Mouse (Mus musculus): ENCODE measurements around the gene Tmem253. TPM values are rescaled to one million over a fixed set of nuclear protein-coding genes. Genes with fewer than 3 reads are reported as not detected.

Tmem253 gene
- polyA plus RNA-seq, 1 experiment from 2014 or later, result 0.44 TPM

DNA sequence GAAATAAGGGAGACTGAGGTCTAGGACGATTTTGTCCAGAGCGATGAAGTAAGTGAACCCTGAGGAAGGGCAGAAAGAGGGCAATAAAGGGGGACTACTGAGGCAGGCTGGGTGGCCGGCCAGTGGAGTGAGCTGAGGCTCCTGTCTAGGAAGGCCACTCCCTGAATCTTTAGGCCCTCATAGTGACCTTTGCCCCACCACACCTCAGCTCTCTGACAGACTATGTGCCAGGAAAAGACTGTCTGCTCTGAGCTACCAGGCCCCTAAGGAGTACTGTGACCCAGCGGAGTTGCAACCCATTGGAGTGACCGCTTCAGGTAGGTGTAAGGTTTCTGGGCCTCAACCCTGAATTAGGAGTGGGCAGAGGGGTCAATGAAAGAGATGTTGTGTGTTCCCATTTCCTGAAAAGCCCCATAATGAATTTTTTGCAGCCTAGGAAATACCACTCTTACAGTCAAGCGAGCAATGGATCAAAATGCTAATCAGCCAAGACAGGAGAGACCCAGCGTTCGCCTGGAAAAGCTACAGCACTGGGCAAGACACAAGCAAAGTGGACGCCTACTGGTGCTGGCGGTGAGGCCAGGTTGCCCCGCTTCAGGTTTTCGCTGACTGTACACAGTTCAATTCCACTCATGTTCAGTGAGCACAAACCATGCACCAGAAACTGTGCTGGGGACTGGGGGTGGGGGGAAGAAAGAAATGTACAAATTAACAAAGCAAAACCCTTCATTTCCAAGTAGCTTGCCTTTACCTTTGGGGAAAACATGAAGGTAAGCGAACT lies 1.4 kb downstream of the Tmem253 start:
- Histone ChIP-seq H3K36me3 (no peaks in the 10 kb centered on the region), H3K9ac (0 out of 2 replicates have a peak overlapping the region, but pooled peaks have one; percentile 21), H3K27ac (0 out of 2 replicates have a peak overlapping the region, but pooled peaks have one; percentile 92), H3K4me3 (0 out of 2 replicates have a peak overlapping the region, but pooled peaks have one; percentile 2), H3K27me3 (no peaks in the 10 kb centered on the region), H3K4me1 (peaks cover 49% of the 10 kb centered on the region), H3K4me2 (no peak overlapping the region), H3K9me3 (no peaks in the 10 kb centered on the region)
- 79% methylated on average over 13 of the region's 13 CpGs for WGBS
- no peak for ATAC-seq (ENCODE audit: insufficient number of reproducible peaks, insufficient read depth, low FRiP score, low TSS enrichment, low read depth)

- Histone ChIP-seq H3K27me3 (no peaks in the 10 kb centered on the region), H3K9me3 (no peaks in the 10 kb centered on the region), H3K9ac (no peak overlapping the region), H3K4me1 (peaks cover 46% of the 10 kb centered on the region), H3K36me3 (no peaks in the 10 kb centered on the region), H3K27ac (no peak overlapping the region), H3K4me2 (no peak overlapping the region), H3K4me3 (no peak overlapping the region)
- WGBS, result 89% methylated on average over 4 of the region's 4 CpGs
- no peak for ATAC-seq (ENCODE audit: insufficient number of reproducible peaks, insufficient read depth, low FRiP score, low TSS enrichment, low read depth)
These were observed 2.2 kb downstream of the Tmem253 start for GRCm38 (mm10) chr14:52017662-52018061.

DNA sequence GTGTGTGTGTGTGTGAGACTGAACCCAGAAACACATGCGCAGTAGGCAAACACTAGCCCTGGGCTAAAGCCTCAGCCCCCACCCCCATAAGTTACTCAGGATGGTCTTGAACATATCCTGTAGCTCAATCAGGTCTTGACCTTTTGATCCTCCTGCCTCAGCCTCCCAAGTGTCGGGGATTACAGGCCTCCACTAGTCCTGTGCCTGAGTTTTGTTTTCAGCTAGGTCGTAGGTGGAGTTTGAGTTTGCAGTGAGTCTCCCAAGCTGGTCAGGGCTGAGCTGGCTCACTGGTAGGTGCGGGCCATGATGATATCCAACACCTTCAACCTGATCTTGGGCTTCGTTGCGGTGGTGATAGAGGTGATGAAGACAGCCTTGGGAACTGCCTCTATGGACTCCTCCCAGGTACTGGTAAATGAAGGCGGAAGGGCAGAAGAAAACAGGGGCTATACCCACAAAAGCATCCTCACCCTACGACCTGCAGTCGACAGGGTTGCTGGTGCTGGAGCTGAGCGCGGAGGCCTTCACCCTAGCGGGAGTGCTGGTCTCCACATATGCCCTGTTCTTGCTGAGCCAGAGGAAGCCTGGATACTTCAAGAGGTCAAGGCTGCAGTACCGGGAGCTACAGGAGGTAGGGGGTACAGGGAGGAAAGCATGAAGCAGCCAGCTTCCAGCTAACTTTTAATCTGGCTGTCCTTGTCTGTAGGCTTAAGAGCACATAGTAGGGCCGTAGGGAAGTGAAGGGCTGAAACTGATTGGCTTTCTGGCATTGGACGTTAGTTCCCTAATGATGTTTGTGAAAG lies 3.0 kb downstream of the Tmem253 start:
- peaks cover 45% of the 10 kb centered on the region for H3K4me1 ChIP-seq
- H3K27me3 ChIP-seq, result no peaks in the 10 kb centered on the region
- H3K4me2 ChIP-seq, result peak overlapping the region; percentile 68
- H3K4me3 ChIP-seq, result peak overlapping the region; percentile 71
- H3K9ac ChIP-seq, result peak overlapping the region; percentile 97
- ATAC-seq (ENCODE audit: insufficient number of reproducible peaks, insufficient read depth, low FRiP score, low TSS enrichment, low read depth), result no peak
- H3K27ac ChIP-seq, result peak overlapping the region; percentile 99; the same call in 1 of the 2 replicates
- no peaks in the 10 kb centered on the region for H3K36me3 ChIP-seq
- H3K9me3 ChIP-seq, result no peaks in the 10 kb centered on the region
- WGBS, result 89% methylated on average over 15 of the region's 15 CpGs

- no peak for ATAC-seq (ENCODE audit: insufficient number of reproducible peaks, insufficient read depth, low FRiP score, low TSS enrichment, low read depth)
- H3K4me1 ChIP-seq, result peaks cover 46% of the 10 kb centered on the region
These were observed 3.7 kb downstream of the Tmem253 start for GRCm38 (mm10) chr14:52019051-52019589.

GRCm38 (mm10) chr14:52019590-52020340 lies 4.3 kb downstream of the Tmem253 start:
- WGBS, result under 1% methylated on average over 68 of the region's 74 CpGs
- H3K4me1 ChIP-seq, result peaks cover 46% of the 10 kb centered on the region

More at GRCm38 (mm10) chr14:52019051-52019589, 3.7 kb downstream of the Tmem253 start:
- Histone ChIP-seq H3K9me3 (no peaks in the 10 kb centered on the region), H3K9ac (peak overlapping the region; percentile 97), H3K36me3 (no peaks in the 10 kb centered on the region), H3K4me3 (peak overlapping the region; percentile 71), H3K27ac (peak overlapping the region; percentile 99), H3K4me2 (peak overlapping the region; percentile 68), H3K27me3 (no peaks in the 10 kb centered on the region)
- WGBS, result 33% methylated on average over 12 of the region's 12 CpGs

GRCm38 (mm10) chr14:52020486-52021137 lies 5.2 kb downstream of the Tmem253 start, which contains the start of gene Zfp219:
Gene Zfp219 (minus strand): TSS chr14:52020733.
- no peaks in the 10 kb centered on the region for H3K36me3 ChIP-seq
- peak within 1 kb of the TSS; percentile 68 for H3K4me2 ChIP-seq
- H3K4me1 ChIP-seq, result peaks cover 39% of the 10 kb centered on the region
- H3K9ac ChIP-seq, result peak within 1 kb of the TSS; percentile 97
- peak within 1 kb of the TSS; percentile 99 for H3K27ac ChIP-seq
- 7% methylated on average over 15 of the region's 15 CpGs for WGBS
- no peaks in the 10 kb centered on the region for H3K9me3 ChIP-seq
- peak within 1 kb of the TSS; percentile 71 for H3K4me3 ChIP-seq
- H3K27me3 ChIP-seq, result no peaks in the 10 kb centered on the region
- ATAC-seq (ENCODE audit: insufficient number of reproducible peaks, insufficient read depth, low FRiP score, low TSS enrichment, low read depth), result peak; percentile 38

More at GRCm38 (mm10) chr14:52019590-52020340, 4.3 kb downstream of the Tmem253 start:
- Histone ChIP-seq H3K9me3 (no peaks in the 10 kb centered on the region), H3K27ac (peak overlapping the region; percentile 99), H3K27me3 (no peaks in the 10 kb centered on the region), H3K4me3 (peak overlapping the region; percentile 71), H3K4me2 (peak overlapping the region; percentile 68), H3K36me3 (no peaks in the 10 kb centered on the region), H3K9ac (peak overlapping the region; percentile 97)
- ATAC-seq (ENCODE audit: insufficient number of reproducible peaks, insufficient read depth, low FRiP score, low TSS enrichment, low read depth), result peak; percentile 87

GRCm38 (mm10) chr14:52021138-52021529 lies 5.7 kb downstream of the Tmem253 start:
- H3K9me3 ChIP-seq, result no peaks in the 10 kb centered on the region
- H3K36me3 ChIP-seq, result no peaks in the 10 kb centered on the region
- peaks cover 34% of the 10 kb centered on the region for H3K4me1 ChIP-seq
- H3K27me3 ChIP-seq, result no peaks in the 10 kb centered on the region
- peak overlapping the region; percentile 71 for H3K4me3 ChIP-seq
- peak overlapping the region; percentile 99 for H3K27ac ChIP-seq
- ATAC-seq (ENCODE audit: insufficient number of reproducible peaks, insufficient read depth, low FRiP score, low TSS enrichment, low read depth), result no peak
- peak overlapping the region; percentile 68 for H3K4me2 ChIP-seq
- H3K9ac ChIP-seq, result no peak overlapping the region
- 77% methylated on average over 4 of the region's 4 CpGs for WGBS

DNA sequence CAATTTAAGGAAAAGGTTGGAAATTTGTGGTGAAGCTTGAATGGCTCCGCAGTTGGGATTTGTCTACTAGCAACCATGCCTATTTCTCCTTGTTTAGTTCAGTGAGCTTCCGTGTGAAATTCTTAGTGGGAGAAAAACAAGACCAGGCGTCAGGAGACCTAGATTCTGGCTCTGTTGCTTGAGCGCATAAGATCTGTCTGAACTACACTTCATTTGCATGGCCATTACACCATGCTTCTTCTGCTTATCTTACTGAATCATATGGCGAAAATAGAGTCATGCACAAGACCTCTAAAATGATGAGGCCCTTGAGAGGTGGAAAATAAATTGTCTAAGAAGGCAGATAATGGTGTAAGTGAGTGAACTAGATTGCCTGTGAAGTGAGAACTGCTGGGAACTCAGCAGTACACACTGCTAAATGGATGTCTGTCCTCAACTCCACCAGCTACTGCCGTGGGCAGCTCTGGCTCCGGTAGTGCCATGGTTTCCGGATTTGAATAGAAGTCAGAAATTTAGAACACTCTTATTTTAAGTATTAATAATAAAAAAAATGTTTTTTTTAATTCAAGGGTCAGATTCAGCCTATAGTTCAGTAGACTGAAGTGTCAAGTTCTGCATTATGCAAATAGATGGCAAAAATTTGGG lies 6.2 kb downstream of the Tmem253 start:
- no peak for ATAC-seq (ENCODE audit: insufficient number of reproducible peaks, insufficient read depth, low FRiP score, low TSS enrichment, low read depth)
- no peaks in the 10 kb centered on the region for H3K27me3 ChIP-seq
- H3K4me1 ChIP-seq, result peaks cover 31% of the 10 kb centered on the region
- H3K9me3 ChIP-seq, result no peaks in the 10 kb centered on the region
- no peak overlapping the region for H3K4me3 ChIP-seq
- peak overlapping the region; percentile 68; the same call in 1 of the 2 replicates for H3K4me2 ChIP-seq
- no peak overlapping the region for H3K9ac ChIP-seq
- H3K36me3 ChIP-seq, result no peaks in the 10 kb centered on the region
- H3K27ac ChIP-seq, result no peak overlapping the region
- 91% methylated on average over 8 of the region's 8 CpGs for WGBS

GRCm38 (mm10) chr14:52022244-52022708 lies 6.8 kb downstream of the Tmem253 start:
- no peaks in the 10 kb centered on the region for H3K36me3 ChIP-seq
- H3K4me1 ChIP-seq, result peaks cover 31% of the 10 kb centered on the region
- 0 out of 2 replicates have a peak overlapping the region, but pooled peaks have one; percentile 33 for H3K4me3 ChIP-seq
- ATAC-seq (ENCODE audit: insufficient number of reproducible peaks, insufficient read depth, low FRiP score, low TSS enrichment, low read depth), result no peak
- 57% methylated on average over 3 of the region's 3 CpGs for WGBS
- peak overlapping the region; percentile 88 for H3K27ac ChIP-seq
- H3K9ac ChIP-seq, result 0 out of 2 replicates have a peak overlapping the region, but pooled peaks have one; percentile 61
- no peaks in the 10 kb centered on the region for H3K9me3 ChIP-seq
- H3K27me3 ChIP-seq, result no peaks in the 10 kb centered on the region
- H3K4me2 ChIP-seq, result peak overlapping the region; percentile 61
